Mouse (Mus musculus) inflammation-experienced regulatory T-cells, adult 16 weeks (primary cell): Measurements from ENCODE around the gene Hdac5. TPM values are rescaled to one million over a fixed set of nuclear protein-coding genes. Genes with fewer than 3 reads are reported as not detected.

ENCODE experiments used
- polyA plus RNA-seq: library from polyadenylated mRNA; unstranded; fragments of 100-300 nt; shearing (Covaris generic); gene quantifications from one replicate; pipeline ENCODE4 v1.2.1, GENCODE M21; 2017

Gene Hdac5
- polyA plus RNA-seq: 20.1 TPM

GRCm38 (mm10) chr11:102230006-102230741 lies at the start of gene Hdac5:
Gene Hdac5, minus strand, starts transcription at chr11:102230166.

GRCm38 (mm10) chr11:102268520-102269244 lies 38.7 kb upstream of the Hdac5 start, which contains the start of gene Asb16:
Gene Asb16, plus strand, starts transcription at chr11:102268743.

GRCm38 (mm10) chr11:102248630-102249230 lies 18.8 kb upstream of the Hdac5 start, which contains the start of gene BC030867:
Gene BC030867, plus strand, starts transcription at chr11:102248882.

GRCm38 (mm10) chr11:102189461-102190436 lies 40.2 kb downstream of the Hdac5 start, which contains the start of gene G6pc3:
Gene G6pc3, plus strand, starts transcription at chr11:102189620.

GRCm38 (mm10) chr11:102184646-102185495 lies 45.1 kb downstream of the Hdac5 start, which contains the start of gene Lsm12:
Gene Lsm12, minus strand, starts transcription at chr11:102185296.

GRCm38 (mm10) chr11:102156039-102156785 lies 73.8 kb downstream of the Hdac5 start, which contains the start of gene Tmem101:
Gene Tmem101, minus strand, starts transcription at chr11:102156404.

GRCm38 (mm10) chr11:102145471-102146001 lies 84.4 kb downstream of the Hdac5 start, which contains the start of gene Nags:
Gene Nags, plus strand, starts transcription at chr11:102145513.

Other genes with a start within 250 kb of the Hdac5 start
- gene Cfap97d1, start 245.9 kb downstream of the Hdac5 start, polyA plus RNA-seq: not detected
- gene Dusp3, start 243.2 kb downstream of the Hdac5 start, polyA plus RNA-seq: 0.60 TPM
- not detected for gene Mpp3, start 201.7 kb downstream of the Hdac5 start, polyA plus RNA-seq
- gene Cd300lg, start 188.7 kb downstream of the Hdac5 start, polyA plus RNA-seq: not detected
- gene Mpp2, start 141.7 kb downstream of the Hdac5 start, polyA plus RNA-seq: 6.2 TPM
- gene Ppy, start 128.8 kb downstream of the Hdac5 start, polyA plus RNA-seq: not detected
- not detected for gene Pyy, start 122.3 kb downstream of the Hdac5 start, polyA plus RNA-seq
- not detected for gene Nags, start 84.7 kb downstream of the Hdac5 start, polyA plus RNA-seq
- gene Tmem101, start 73.8 kb downstream of the Hdac5 start, polyA plus RNA-seq: 18.5 TPM
- 56.8 TPM for gene Lsm12, start 44.9 kb downstream of the Hdac5 start, polyA plus RNA-seq
- gene G6pc3, start 40.5 kb downstream of the Hdac5 start, polyA plus RNA-seq: 50.3 TPM
- gene BC030867, start 18.7 kb upstream of the Hdac5 start, polyA plus RNA-seq: 1.9 TPM
- gene Asb16, start 38.6 kb upstream of the Hdac5 start, polyA plus RNA-seq: not detected
- gene Tmub2, start 54.8 kb upstream of the Hdac5 start, polyA plus RNA-seq: 69.7 TPM
- gene Atxn7l3, start 66.5 kb upstream of the Hdac5 start, polyA plus RNA-seq: 8.1 TPM
- gene Ubtf, start 89.6 kb upstream of the Hdac5 start, polyA plus RNA-seq: 112 TPM
- gene Slc4a1, start 136.0 kb upstream of the Hdac5 start, polyA plus RNA-seq: 1.8 TPM
- gene Rundc3a, start 163.2 kb upstream of the Hdac5 start, polyA plus RNA-seq: 34.1 TPM
- 50.6 TPM for gene Slc25a39, start 177.8 kb upstream of the Hdac5 start, polyA plus RNA-seq
- 85.2 TPM for gene Grn, start 200.1 kb upstream of the Hdac5 start, polyA plus RNA-seq
- not detected for gene Fam171a2, start 217.5 kb upstream of the Hdac5 start, polyA plus RNA-seq
- gene Itga2b, start 240.0 kb upstream of the Hdac5 start, polyA plus RNA-seq: 1.7 TPM